Mouse (Mus musculus): Measurements from ENCODE around the gene Fam196a.

The Fam196a gene

GRCm38 (mm10) chr7:134937927-134938609 lies at the start of gene Fam196a:
Gene Fam196a (minus strand): TSS chr7:134938430.
- peak; percentile 86 for ATAC-seq (ENCODE audit: low TSS enrichment)

GRCm38 (mm10) chr7:134961608-134962007 lies 23.4 kb upstream of the Fam196a start:
- ATAC-seq (ENCODE audit: low TSS enrichment): no peak

- ATAC-seq (ENCODE audit: low TSS enrichment): no peak
Measured at GRCm38 (mm10) chr7:134960871-134961270, 22.6 kb upstream of the Fam196a start.

GRCm38 (mm10) chr7:134959086-134959485 lies 20.9 kb upstream of the Fam196a start:
- ATAC-seq (ENCODE audit: low TSS enrichment): no peak

- ATAC-seq (ENCODE audit: low TSS enrichment): peak; percentile 79
Measured at GRCm38 (mm10) chr7:134945925-134946716, 7.9 kb upstream of the Fam196a start.

GRCm38 (mm10) chr7:134943701-134944100 lies 5.5 kb upstream of the Fam196a start:
- no peak for ATAC-seq (ENCODE audit: low TSS enrichment)

GRCm38 (mm10) chr7:134943063-134943462 lies 4.8 kb upstream of the Fam196a start:
- ATAC-seq (ENCODE audit: low TSS enrichment): no peak

GRCm38 (mm10) chr7:134941891-134942290 lies 3.7 kb upstream of the Fam196a start:
- no peak for ATAC-seq (ENCODE audit: low TSS enrichment)

- ATAC-seq (ENCODE audit: low TSS enrichment): peak; percentile 4; the same call in 1 of the 2 replicates
Measured at GRCm38 (mm10) chr7:134937471-134937926, 731 bp downstream of the Fam196a start.

- ATAC-seq (ENCODE audit: low TSS enrichment): no peak
Measured at GRCm38 (mm10) chr7:134931886-134932285, 6.3 kb downstream of the Fam196a start.

- ATAC-seq (ENCODE audit: low TSS enrichment): no peak
Measured at GRCm38 (mm10) chr7:134901992-134902391, 36.2 kb downstream of the Fam196a start.

- ATAC-seq (ENCODE audit: low TSS enrichment): no peak
Measured at GRCm38 (mm10) chr7:134899462-134899861, 38.8 kb downstream of the Fam196a start.

GRCm38 (mm10) chr7:134894604-134895003 lies 43.6 kb downstream of the Fam196a start:
- ATAC-seq (ENCODE audit: low TSS enrichment): no peak

GRCm38 (mm10) chr7:134892972-134893371 lies 45.3 kb downstream of the Fam196a start:
- ATAC-seq (ENCODE audit: low TSS enrichment): peak; percentile 55; the same call in 1 of the 2 replicates

- ATAC-seq (ENCODE audit: low TSS enrichment): no peak
Measured at GRCm38 (mm10) chr7:134892449-134892871, 45.8 kb downstream of the Fam196a start.

- ATAC-seq (ENCODE audit: low TSS enrichment): no peak
Measured at GRCm38 (mm10) chr7:134883516-134883915, 54.7 kb downstream of the Fam196a start.

GRCm38 (mm10) chr7:134880431-134880830 lies 57.8 kb downstream of the Fam196a start:
- no peak for ATAC-seq (ENCODE audit: low TSS enrichment)

- no peak for ATAC-seq (ENCODE audit: low TSS enrichment)
Measured at GRCm38 (mm10) chr7:134878985-134879384, 59.2 kb downstream of the Fam196a start.

- no peak for ATAC-seq (ENCODE audit: low TSS enrichment)
Measured at GRCm38 (mm10) chr7:134872981-134873380, 65.2 kb downstream of the Fam196a start.

- no peak for ATAC-seq (ENCODE audit: low TSS enrichment)
Measured at GRCm38 (mm10) chr7:134872511-134872910, 65.7 kb downstream of the Fam196a start.

GRCm38 (mm10) chr7:134864175-134864574 lies 74.1 kb downstream of the Fam196a start:
- ATAC-seq (ENCODE audit: low TSS enrichment): peak; percentile 65; the same call in 1 of the 2 replicates

GRCm38 (mm10) chr7:134862000-134862399 lies 76.2 kb downstream of the Fam196a start:
- no peak for ATAC-seq (ENCODE audit: low TSS enrichment)

- ATAC-seq (ENCODE audit: low TSS enrichment): no peak
Measured at GRCm38 (mm10) chr7:134842751-134843150, 95.5 kb downstream of the Fam196a start.

All from frontal cortex, adult (tissue).